Mouse (Mus musculus) midbrain, embryonic 13.5 days (tissue): ENCODE data around the gene Erlec1. TPM values are rescaled to one million over a fixed set of nuclear protein-coding genes. Genes with fewer than 3 reads are reported as not detected.

Experiments
- ATAC-seq: fragments of 200-750 bp; cut with Nextera tagmentation; 2 replicates; pipeline ENCODE4 v1.8.0; 2017; ENCODE audit warnings: mild to moderate bottlenecking, moderate TSS enrichment, moderate library complexity
- H3K27ac ChIP-seq: fragments of 300-500 bp; sonication (generic); 2 replicates; pipeline ENCODE4 v1.5.1; 2015; ENCODE audit warnings: inconsistent platforms, mild to moderate bottlenecking, moderate library complexity
- H3K27me3 ChIP-seq: fragments of 300-500 bp; sonication (generic); 2 replicates; pipeline ENCODE4 v1.6.1; 2015; ENCODE audit warnings: mild to moderate bottlenecking, inconsistent platforms
- H3K36me3 ChIP-seq: fragments of 300-500 bp; sonication (generic); 2 replicates; pipeline ENCODE4 v1.6.1; 2015; ENCODE audit warnings: mild to moderate bottlenecking, inconsistent platforms
- H3K4me1 ChIP-seq: fragments of 300-500 bp; sonication (generic); replicated peaks from 2 replicates; pipeline ENCODE4 v1.6.1; 2015; ENCODE audit warnings: inconsistent platforms
- H3K4me2 ChIP-seq: fragments of 300-500 bp; sonication (generic); replicated peaks from 2 replicates; pipeline ENCODE4 v1.6.1; 2015; ENCODE audit warnings: moderate library complexity, mild to moderate bottlenecking, inconsistent platforms
- H3K4me3 ChIP-seq: fragments of 300-500 bp; sonication (generic); replicated peaks from 2 replicates; pipeline ENCODE4 v1.5.1; 2015; ENCODE audit warnings: mild to moderate bottlenecking, inconsistent platforms
- H3K9ac ChIP-seq: fragments of 300-500 bp; sonication (generic); replicated peaks from 2 replicates; pipeline ENCODE4 v1.6.1; 2015; ENCODE audit warnings: mild to moderate bottlenecking, inconsistent platforms
- H3K9me3 ChIP-seq: fragments of 300-500 bp; sonication (generic); 2 replicates; pipeline ENCODE4 v1.6.1; 2016; ENCODE audit warnings: mild to moderate bottlenecking, inconsistent platforms
- WGBS: fragments of 180-500 bp; shearing (Covaris S2); methylation state at CpG from one replicate; pipeline ENCODE4 v1.1.7; 2015; 5-methylcytosine and 5-hydroxymethylcytosine counted together
- polyA plus RNA-seq: library from polyadenylated mRNA; unstranded; fragments of >200 nt; fragmentation: Nextera tagmentation; extraction: Ambion mirVana; gene quantifications from 2 replicates; pipeline ENCODE4 v1.2.1, GENCODE M21; 2015

Erlec1 gene
- polyA plus RNA-seq: 11.5 and 12.3 TPM in 2 replicates

GRCm38 (mm10) chr11:30954279-30954725, at the start of gene Erlec1:
Gene Erlec1, minus strand, starts transcription at chr11:30954335.
- Histone ChIP-seq H3K4me1 (peaks cover 17% of the 10 kb centered on the region), H3K27me3 (no peaks in the 10 kb centered on the region), H3K9ac (peak within 1 kb of the TSS; percentile 90), H3K4me2 (peak within 1 kb of the TSS; percentile 85), H3K27ac (peak within 1 kb of the TSS; percentile 88), H3K4me3 (peak within 1 kb of the TSS; percentile 91), H3K36me3 (peaks cover 23% of the 10 kb centered on the region), H3K9me3 (peaks cover 8% of the 10 kb centered on the region)
- under 1% methylated on average over 40 of the region's 40 CpGs for WGBS
- peak; percentile 99 for ATAC-seq

DNA sequence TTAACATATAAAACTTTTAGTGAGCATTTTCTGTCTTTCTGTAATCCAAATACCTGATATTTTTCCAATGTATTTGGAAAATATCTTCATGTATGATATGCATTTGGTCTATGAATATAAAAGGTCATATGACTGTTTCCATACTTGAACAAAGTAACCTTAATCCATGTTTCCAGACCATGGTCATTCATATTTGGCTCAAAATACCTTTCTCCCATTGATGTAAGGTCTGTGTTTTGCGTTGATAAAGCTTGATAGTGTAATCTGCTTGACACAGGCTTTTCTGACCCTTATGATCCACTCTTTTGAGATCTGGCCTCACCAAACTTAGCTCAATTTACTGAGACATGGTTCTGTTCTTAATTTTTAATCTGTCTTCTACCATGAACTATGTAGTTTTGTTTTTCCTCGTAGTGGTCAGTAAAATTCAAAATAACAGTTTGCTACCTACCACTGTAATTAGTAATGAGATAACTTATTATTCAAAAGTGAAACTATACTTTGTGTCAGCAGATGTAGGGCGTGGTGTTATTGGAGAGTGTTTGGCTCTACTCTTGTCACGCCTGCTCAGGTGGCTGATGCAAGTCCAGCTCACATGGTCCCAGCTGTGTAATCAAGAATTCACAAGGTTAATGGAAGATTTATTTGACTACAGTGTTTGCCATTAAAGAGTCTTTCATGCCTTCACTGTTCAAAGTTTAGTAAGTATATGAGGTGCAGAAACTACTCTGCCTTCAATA, 47.2 kb upstream of the Erlec1 start:
- Histone ChIP-seq H3K27me3 (no peaks in the 10 kb centered on the region), H3K9me3 (no peaks in the 10 kb centered on the region), H3K4me2 (no peak overlapping the region), H3K27ac (no peak overlapping the region), H3K4me3 (no peak overlapping the region), H3K4me1 (no peaks in the 10 kb centered on the region), H3K9ac (no peak overlapping the region), H3K36me3 (peaks cover 9% of the 10 kb centered on the region; the same call in 1 of the 2 replicates)
- ATAC-seq: no peak
- 93% methylated on average over 4 of the region's 4 CpGs for WGBS

DNA sequence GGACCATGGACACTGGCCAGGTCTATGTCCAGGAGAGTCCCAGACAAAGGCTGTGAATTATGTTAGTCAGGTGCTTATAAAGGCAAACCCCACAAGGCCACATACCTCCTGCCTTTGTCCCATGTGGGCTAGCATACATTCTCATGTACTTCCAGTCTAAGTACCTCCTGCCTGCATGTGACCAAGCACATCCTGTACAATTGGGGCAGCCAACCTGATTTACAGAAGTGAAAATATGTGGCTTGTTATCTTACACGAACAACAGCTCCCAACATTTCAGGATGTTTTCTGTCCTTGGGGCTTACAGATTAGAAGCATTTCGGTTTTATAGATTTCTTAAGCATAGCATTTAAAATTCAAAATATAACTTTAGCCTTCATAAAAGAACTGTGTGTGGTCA, 45.9 kb upstream of the Erlec1 start:
- no peak for ATAC-seq
- Histone ChIP-seq H3K36me3 (0 out of 2 replicates have a peak, but pooled peaks cover 3% of the 10 kb centered on the region), H3K4me1 (no peaks in the 10 kb centered on the region), H3K9ac (no peak overlapping the region), H3K27me3 (no peaks in the 10 kb centered on the region), H3K9me3 (no peaks in the 10 kb centered on the region), H3K27ac (no peak overlapping the region), H3K4me2 (no peak overlapping the region), H3K4me3 (no peak overlapping the region)
- 93% methylated on average over 2 of the region's 2 CpGs for WGBS

DNA sequence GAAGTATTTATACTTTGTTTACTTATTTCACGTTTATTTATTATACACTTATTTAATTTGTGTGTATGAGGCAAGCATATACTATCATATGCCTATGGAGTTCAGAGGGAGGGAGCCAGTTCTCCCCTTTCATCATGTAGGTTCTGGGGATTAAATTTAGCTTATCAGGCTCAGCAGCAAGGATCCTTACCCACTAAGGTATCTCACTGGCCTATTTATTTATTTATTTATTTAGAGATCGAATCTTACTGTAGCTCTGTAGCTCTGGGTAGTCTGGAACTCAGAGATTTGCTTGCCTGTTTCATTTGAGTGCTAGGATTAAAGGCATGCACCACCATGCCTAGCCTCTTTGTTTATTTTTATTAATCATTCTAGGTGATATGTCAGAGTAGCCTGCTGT, 44.6 kb upstream of the Erlec1 start:
- Histone ChIP-seq H3K4me1 (no peaks in the 10 kb centered on the region), H3K9me3 (no peaks in the 10 kb centered on the region), H3K9ac (no peak overlapping the region), H3K36me3 (0 out of 2 replicates have a peak, but pooled peaks cover 3% of the 10 kb centered on the region), H3K4me3 (no peak overlapping the region), H3K27ac (no peak overlapping the region), H3K27me3 (no peaks in the 10 kb centered on the region), H3K4me2 (no peak overlapping the region)
- 85% methylated on average over 2 of the region's 2 CpGs for WGBS
- no peak for ATAC-seq

DNA sequence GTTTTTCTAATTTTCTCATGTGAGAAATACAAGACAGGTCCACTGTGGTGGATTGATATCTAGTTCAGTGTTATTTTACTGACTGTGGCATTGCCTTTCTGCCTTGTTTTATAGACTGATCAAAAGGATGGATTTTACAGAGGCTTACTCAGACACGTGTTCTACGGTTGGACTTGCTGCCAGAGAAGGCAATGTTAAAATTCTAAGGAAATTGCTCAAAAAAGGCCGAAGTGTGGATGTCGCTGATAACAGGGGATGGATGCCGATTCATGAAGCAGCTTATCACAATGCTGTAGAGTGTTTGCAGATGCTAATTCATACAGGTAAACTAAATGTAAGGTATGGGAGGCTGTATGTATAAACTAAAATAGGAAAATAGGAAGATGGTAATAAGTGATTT, 44.1 kb upstream of the Erlec1 start:
- Histone ChIP-seq H3K36me3 (0 out of 2 replicates have a peak, but pooled peaks cover 3% of the 10 kb centered on the region), H3K4me3 (no peak overlapping the region), H3K9me3 (no peaks in the 10 kb centered on the region), H3K4me2 (no peak overlapping the region), H3K27me3 (no peaks in the 10 kb centered on the region), H3K27ac (no peak overlapping the region), H3K4me1 (no peaks in the 10 kb centered on the region), H3K9ac (no peak overlapping the region)
- no peak for ATAC-seq
- 92% methylated on average over 5 of the region's 5 CpGs for WGBS

GRCm38 (mm10) chr11:30996670-30997069, 42.5 kb upstream of the Erlec1 start:
- H3K4me3 ChIP-seq: no peak overlapping the region
- 0 out of 2 replicates have a peak, but pooled peaks cover 3% of the 10 kb centered on the region for H3K36me3 ChIP-seq
- no peak overlapping the region for H3K9ac ChIP-seq
- 86% methylated on average over 3 of the region's 3 CpGs for WGBS
- H3K4me1 ChIP-seq: no peaks in the 10 kb centered on the region
- H3K4me2 ChIP-seq: no peak overlapping the region
- H3K27me3 ChIP-seq: no peaks in the 10 kb centered on the region
- ATAC-seq: no peak
- H3K27ac ChIP-seq: no peak overlapping the region
- no peaks in the 10 kb centered on the region for H3K9me3 ChIP-seq

GRCm38 (mm10) chr11:30986625-30987017, 32.5 kb upstream of the Erlec1 start:
- 6% methylated on average over 2 of the region's 2 CpGs for WGBS
- no peaks in the 10 kb centered on the region for H3K36me3 ChIP-seq
- H3K4me2 ChIP-seq: peak overlapping the region; percentile 63
- peak overlapping the region; percentile 62; the same call in 1 of the 2 replicates for H3K9ac ChIP-seq
- H3K9me3 ChIP-seq: no peaks in the 10 kb centered on the region
- no peaks in the 10 kb centered on the region for H3K27me3 ChIP-seq
- peak overlapping the region; percentile 65; the same call in 1 of the 2 replicates for H3K27ac ChIP-seq
- peak overlapping the region; percentile 58 for H3K4me3 ChIP-seq
- H3K4me1 ChIP-seq: peaks cover 8% of the 10 kb centered on the region
- peak; percentile 88 for ATAC-seq

DNA sequence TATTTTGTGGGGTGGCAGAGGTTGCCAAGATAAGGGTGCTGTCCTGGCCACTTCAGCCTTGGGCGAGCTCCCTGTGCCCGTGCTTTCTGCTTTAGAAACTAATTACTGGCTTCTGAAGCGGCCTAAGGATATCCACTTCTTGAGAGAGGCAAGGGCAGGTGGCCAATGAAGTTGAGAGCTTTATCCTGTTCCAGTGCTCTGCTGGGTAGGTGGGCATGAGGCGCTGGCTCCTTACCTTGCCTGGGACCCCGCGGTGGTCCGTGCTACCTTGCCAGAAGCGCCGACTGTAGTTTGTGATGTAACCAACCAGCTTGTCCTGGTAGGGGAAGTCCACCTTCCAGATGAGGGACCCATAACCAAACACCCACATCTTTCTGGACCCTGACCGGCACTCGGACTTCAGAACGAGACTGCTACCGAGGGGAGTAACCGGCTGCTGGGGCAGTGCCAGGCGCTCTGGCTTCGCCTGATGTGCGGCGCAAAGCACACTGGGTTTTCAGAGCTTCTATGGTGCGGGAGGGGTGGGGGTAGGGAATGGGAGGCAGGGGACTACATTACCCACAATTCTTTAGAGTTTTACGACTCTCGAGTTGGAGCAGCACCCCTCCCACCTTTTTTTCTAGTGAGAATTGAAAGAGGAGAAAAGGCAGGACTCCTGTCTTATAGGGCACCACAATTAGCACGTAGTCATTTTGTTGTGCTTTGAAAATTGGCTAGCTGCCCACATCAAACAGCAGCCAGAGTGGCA, 31.9 kb upstream of the Erlec1 start, which contains the start of gene Chac2:
Gene Chac2 (minus strand): TSS at position 474 of the 748 bp plus-strand sequence.
- WGBS: 1% methylated on average over 22 of the region's 22 CpGs
- no peaks in the 10 kb centered on the region for H3K9me3 ChIP-seq
- H3K27ac ChIP-seq: peak within 1 kb of the TSS; percentile 65
- H3K27me3 ChIP-seq: no peaks in the 10 kb centered on the region
- ATAC-seq: peak; percentile 99
- H3K4me2 ChIP-seq: peak within 1 kb of the TSS; percentile 63
- peaks cover 8% of the 10 kb centered on the region for H3K4me1 ChIP-seq
- H3K36me3 ChIP-seq: no peaks in the 10 kb centered on the region
- peak within 1 kb of the TSS; percentile 71 for H3K9ac ChIP-seq
- H3K4me3 ChIP-seq: peak within 1 kb of the TSS; percentile 58

- 0 out of 2 replicates have a peak overlapping the region, but pooled peaks have one; percentile 58 for H3K4me3 ChIP-seq
- 31% methylated on average over 2 of the region's 2 CpGs for WGBS
- no peak overlapping the region for H3K4me2 ChIP-seq
- H3K9me3 ChIP-seq: no peaks in the 10 kb centered on the region
- no peak for ATAC-seq
- H3K36me3 ChIP-seq: no peaks in the 10 kb centered on the region
- H3K9ac ChIP-seq: no peak overlapping the region
- no peaks in the 10 kb centered on the region for H3K27me3 ChIP-seq
- no peak overlapping the region for H3K27ac ChIP-seq
- peaks cover 8% of the 10 kb centered on the region for H3K4me1 ChIP-seq
Observed at GRCm38 (mm10) chr11:30985237-30985636, 31.1 kb upstream of the Erlec1 start.

- peak overlapping the region; percentile 88 for H3K27ac ChIP-seq
- no peaks in the 10 kb centered on the region for H3K27me3 ChIP-seq
- peaks cover 17% of the 10 kb centered on the region for H3K4me1 ChIP-seq
- H3K4me3 ChIP-seq: peak overlapping the region; percentile 91
- peak; percentile 95 for ATAC-seq
- H3K9ac ChIP-seq: peak overlapping the region; percentile 90
- peak overlapping the region; percentile 67 for H3K4me2 ChIP-seq
- peaks cover 28% of the 10 kb centered on the region for H3K36me3 ChIP-seq
- peaks cover 8% of the 10 kb centered on the region for H3K9me3 ChIP-seq
- WGBS: under 1% methylated on average over 27 of the region's 32 CpGs
Observed at GRCm38 (mm10) chr11:30953469-30954154, 523 bp downstream of the Erlec1 start.

- Histone ChIP-seq H3K9me3 (peaks cover 8% of the 10 kb centered on the region; the same call in 1 of the 2 replicates), H3K4me1 (peaks cover 17% of the 10 kb centered on the region), H3K4me2 (peak overlapping the region; percentile 67), H3K4me3 (peak overlapping the region; percentile 91), H3K36me3 (peaks cover 33% of the 10 kb centered on the region), H3K9ac (peak overlapping the region; percentile 90; the same call in 1 of the 2 replicates), H3K27me3 (no peaks in the 10 kb centered on the region), H3K27ac (no peak overlapping the region)
- no peak for ATAC-seq
- 78% methylated on average over 5 of the region's 5 CpGs for WGBS
Observed at GRCm38 (mm10) chr11:30952829-30953228, 1.3 kb downstream of the Erlec1 start.
